Mouse (Mus musculus): ENCODE measurements around the gene Tmcc2. TPM values are rescaled to one million over a fixed set of nuclear protein-coding genes. Genes with fewer than 3 reads are reported as not detected.
"Not testable (repeated sequence)": the region's sequence is repeated elsewhere in the genome, so short reads cannot be mapped to it uniquely, and the experiment has no call there.

The Tmcc2 gene
- polyA plus RNA-seq, 1 experiment from 2014 or later: 38.4 TPM

- Histone ChIP-seq H3K4me1 (peaks cover 10% of the 10 kb centered on the region), H3K9me3 (no peaks in the 10 kb centered on the region), H3K4me2 (no peak overlapping the region), H3K9ac (no peak overlapping the region), H3K27ac (no peak overlapping the region), H3K4me3 (no peak overlapping the region), H3K36me3 (replicated peaks) (peaks cover 38% of the 10 kb centered on the region), H3K27me3 (replicated peaks) (no peaks in the 10 kb centered on the region)
- 85% methylated on average over 6 of the region's 6 CpGs for WGBS
- no peak for ATAC-seq (replicated peaks)
Observed at GRCm38 (mm10) chr1:132361959-132362358, 29.1 kb downstream of the Tmcc2 start.

- H3K36me3 ChIP-seq (replicated peaks): peaks cover 41% of the 10 kb centered on the region
- no peak overlapping the region for H3K4me2 ChIP-seq
- H3K27ac ChIP-seq: no peak overlapping the region
Observed at GRCm38 (mm10) chr1:132356841-132357240, 34.2 kb downstream of the Tmcc2 start.

GRCm38 (mm10) chr1:132355841-132356242 lies 35.2 kb downstream of the Tmcc2 start:
- Histone ChIP-seq H3K4me3 (no peak overlapping the region), H3K9ac (no peak overlapping the region), H3K27me3 (replicated peaks) (no peaks in the 10 kb centered on the region), H3K9me3 (no peaks in the 10 kb centered on the region), H3K27ac (peak overlapping the region; percentile 68; the same call in 1 of the 2 replicates), H3K36me3 (replicated peaks) (peaks cover 37% of the 10 kb centered on the region), H3K4me1 (peaks cover 10% of the 10 kb centered on the region), H3K4me2 (no peak overlapping the region)
- ATAC-seq (replicated peaks): peak; percentile 84
- WGBS: 0% methylated on average over 3 of the region's 3 CpGs

More at GRCm38 (mm10) chr1:132356841-132357240, 34.2 kb downstream of the Tmcc2 start:
- Histone ChIP-seq H3K27me3 (replicated peaks) (no peaks in the 10 kb centered on the region), H3K9me3 (no peaks in the 10 kb centered on the region), H3K4me3 (no peak overlapping the region), H3K4me1 (peaks cover 10% of the 10 kb centered on the region), H3K9ac (no peak overlapping the region)
- ATAC-seq (replicated peaks): no peak
- 50% methylated on average over 1 of the region's 1 CpGs for WGBS

- H3K4me2 ChIP-seq: no peak overlapping the region
- ATAC-seq (replicated peaks): no peak
- peaks cover 30% of the 10 kb centered on the region for H3K36me3 ChIP-seq (replicated peaks)
- peak overlapping the region; percentile 11; the same call in 1 of the 2 replicates for H3K9ac ChIP-seq
- no peak overlapping the region for H3K4me3 ChIP-seq
- 42% methylated on average over 6 of the region's 6 CpGs for WGBS
- H3K4me1 ChIP-seq: peaks cover 10% of the 10 kb centered on the region
- no peaks in the 10 kb centered on the region for H3K27me3 ChIP-seq (replicated peaks)
- no peaks in the 10 kb centered on the region for H3K9me3 ChIP-seq
- H3K27ac ChIP-seq: peak overlapping the region; percentile 68
Observed at GRCm38 (mm10) chr1:132355162-132355601, 35.9 kb downstream of the Tmcc2 start.

- H3K4me2 ChIP-seq: no peak overlapping the region
- H3K27me3 ChIP-seq (replicated peaks): no peaks in the 10 kb centered on the region
- H3K4me3 ChIP-seq: no peak overlapping the region
- no peak overlapping the region for H3K27ac ChIP-seq
- peaks cover 10% of the 10 kb centered on the region for H3K4me1 ChIP-seq
- ATAC-seq (replicated peaks): no peak
- H3K9me3 ChIP-seq: no peaks in the 10 kb centered on the region
- H3K36me3 ChIP-seq (replicated peaks): peaks cover 22% of the 10 kb centered on the region; the same call in 1 of the 2 replicates
- 81% methylated on average over 9 of the region's 9 CpGs for WGBS
- H3K9ac ChIP-seq: no peak overlapping the region
Observed at GRCm38 (mm10) chr1:132354234-132354633, 36.8 kb downstream of the Tmcc2 start.

- ATAC-seq (replicated peaks): no peak
- no peak overlapping the region for H3K9ac ChIP-seq
- no peak overlapping the region for H3K4me3 ChIP-seq
- peaks cover 14% of the 10 kb centered on the region; the same call in 1 of the 2 replicates for H3K36me3 ChIP-seq (replicated peaks)
- no peaks in the 10 kb centered on the region for H3K27me3 ChIP-seq (replicated peaks)
- 85% methylated on average over 5 of the region's 5 CpGs for WGBS
- no peak overlapping the region for H3K27ac ChIP-seq
- H3K9me3 ChIP-seq: no peaks in the 10 kb centered on the region
- H3K4me2 ChIP-seq: no peak overlapping the region
- peaks cover 10% of the 10 kb centered on the region for H3K4me1 ChIP-seq
Observed at GRCm38 (mm10) chr1:132353389-132353788, 37.7 kb downstream of the Tmcc2 start.

GRCm38 (mm10) chr1:132351058-132351457 lies 40.0 kb downstream of the Tmcc2 start:
- no peak overlapping the region for H3K4me3 ChIP-seq
- WGBS: 94% methylated on average over 4 of the region's 4 CpGs
- no peak overlapping the region for H3K27ac ChIP-seq
- no peak overlapping the region for H3K4me2 ChIP-seq
- H3K9me3 ChIP-seq: no peaks in the 10 kb centered on the region
- no peak overlapping the region for H3K9ac ChIP-seq
- no peaks in the 10 kb centered on the region for H3K27me3 ChIP-seq (replicated peaks)
- no peaks in the 10 kb centered on the region for H3K36me3 ChIP-seq (replicated peaks)
- ATAC-seq (replicated peaks): no peak
- H3K4me1 ChIP-seq: peaks cover 10% of the 10 kb centered on the region

- H3K9ac ChIP-seq; H3K4me2 ChIP-seq; H3K4me1 ChIP-seq; H3K9me3 ChIP-seq; H3K36me3 ChIP-seq (replicated peaks); H3K27ac ChIP-seq; ATAC-seq (replicated peaks); H3K27me3 ChIP-seq (replicated peaks); H3K4me3 ChIP-seq: not testable (repeated sequence)
- 94% methylated on average over 3 of the region's 3 CpGs for WGBS
Observed at GRCm38 (mm10) chr1:132349601-132350000, 41.5 kb downstream of the Tmcc2 start.

GRCm38 (mm10) chr1:132349049-132349448 lies 42.0 kb downstream of the Tmcc2 start:
- H3K4me1 ChIP-seq; H3K4me2 ChIP-seq; H3K9me3 ChIP-seq; H3K9ac ChIP-seq; ATAC-seq (replicated peaks); H3K27me3 ChIP-seq (replicated peaks); H3K36me3 ChIP-seq (replicated peaks); H3K27ac ChIP-seq; H3K4me3 ChIP-seq: not testable (repeated sequence)

GRCm38 (mm10) chr1:132348401-132348800 lies 42.7 kb downstream of the Tmcc2 start:
- Histone ChIP-seq H3K4me1 (no peaks in the 10 kb centered on the region; the same call in 1 of the 2 replicates), H3K27me3 (replicated peaks) (no peaks in the 10 kb centered on the region), H3K9me3 (no peaks in the 10 kb centered on the region), H3K36me3 (replicated peaks) (no peaks in the 10 kb centered on the region), H3K27ac (no peak overlapping the region), H3K4me3 (no peak overlapping the region), H3K9ac (no peak overlapping the region), H3K4me2 (no peak overlapping the region)
- 84% methylated on average over 5 of the region's 5 CpGs for WGBS
- no peak for ATAC-seq (replicated peaks)

- Histone ChIP-seq H3K27ac (no peak overlapping the region), H3K4me3 (no peak overlapping the region), H3K27me3 (replicated peaks) (no peaks in the 10 kb centered on the region), H3K9ac (no peak overlapping the region), H3K36me3 (replicated peaks) (no peaks in the 10 kb centered on the region), H3K4me1 (no peaks in the 10 kb centered on the region; the same call in 1 of the 2 replicates), H3K4me2 (no peak overlapping the region), H3K9me3 (no peaks in the 10 kb centered on the region)
- ATAC-seq (replicated peaks): no peak
Observed at GRCm38 (mm10) chr1:132346951-132347350, 44.1 kb downstream of the Tmcc2 start.

- ATAC-seq (replicated peaks): no peak
- H3K9ac ChIP-seq: no peak overlapping the region
Observed at GRCm38 (mm10) chr1:132346134-132346851, 44.8 kb downstream of the Tmcc2 start.

GRCm38 (mm10) chr1:132345514-132345913 lies 45.6 kb downstream of the Tmcc2 start:
- Histone ChIP-seq H3K4me1 (no peaks in the 10 kb centered on the region; the same call in 1 of the 2 replicates), H3K4me3 (no peak overlapping the region), H3K9me3 (no peaks in the 10 kb centered on the region), H3K27ac (no peak overlapping the region), H3K36me3 (replicated peaks) (no peaks in the 10 kb centered on the region), H3K27me3 (replicated peaks) (no peaks in the 10 kb centered on the region), H3K4me2 (no peak overlapping the region), H3K9ac (no peak overlapping the region)
- 77% methylated on average over 4 of the region's 4 CpGs for WGBS
- no peak for ATAC-seq (replicated peaks)

More at GRCm38 (mm10) chr1:132346134-132346851, 44.8 kb downstream of the Tmcc2 start:
- 94% methylated on average over 12 of the region's 12 CpGs for WGBS
- no peaks in the 10 kb centered on the region for H3K27me3 ChIP-seq (replicated peaks)
- H3K4me2 ChIP-seq: no peak overlapping the region
- no peaks in the 10 kb centered on the region for H3K9me3 ChIP-seq
- no peaks in the 10 kb centered on the region for H3K36me3 ChIP-seq (replicated peaks)
- H3K27ac ChIP-seq: no peak overlapping the region
- H3K4me3 ChIP-seq: no peak overlapping the region
- H3K4me1 ChIP-seq: no peaks in the 10 kb centered on the region; the same call in 1 of the 2 replicates

Data from midbrain, embryonic 15.5 days (tissue).